Mouse (Mus musculus) 3T3-L1 (cell line): ENCODE measurements at regions not wholly inside any gene's neighbourhood (a gene's known extent, or its start where the extent isn't known, plus 50 kb on each side); places are given as distances from the start of the nearest gene placed in this dataset.

Experiments used
- DNase-seq: peaks from one replicate; pipeline ENCODE4 v3.0.0-alpha.2; 2015; ENCODE audit warnings: low read depth, low spot score

GRCm38 (mm10) chr7:67895166-67895565, 57.5 kb upstream of the Igf1r start:
- no peak for DNase-seq

GRCm38 (mm10) chr7:67892917-67893316, 59.7 kb upstream of the Igf1r start:
- DNase-seq: no peak

- DNase-seq: no peak
These were observed 69.6 kb upstream of the Igf1r start for GRCm38 (mm10) chr7:67883040-67883439.

GRCm38 (mm10) chr7:67882606-67883005, 70.0 kb upstream of the Igf1r start:
- DNase-seq: no peak

GRCm38 (mm10) chr7:67878226-67878625, 74.4 kb upstream of the Igf1r start:
- peak; percentile 46 for DNase-seq

- peak; percentile 61 for DNase-seq
These were observed 75.0 kb upstream of the Igf1r start for GRCm38 (mm10) chr7:67877587-67877986.

GRCm38 (mm10) chr7:67854080-67855022, 94.8 kb upstream of the Synm start:
- no peak for DNase-seq

GRCm38 (mm10) chr7:67852859-67853258, 93.3 kb upstream of the Synm start:
- DNase-seq: no peak

- no peak for DNase-seq
These were observed 89.9 kb upstream of the Synm start for GRCm38 (mm10) chr7:67849509-67849862.

- no peak for DNase-seq
These were observed 89.3 kb upstream of the Synm start for GRCm38 (mm10) chr7:67848589-67849508.

- DNase-seq: no peak
These were observed 87.3 kb upstream of the Synm start for GRCm38 (mm10) chr7:67846796-67847195.

GRCm38 (mm10) chr7:67836984-67837383, 77.4 kb upstream of the Synm start:
- no peak for DNase-seq

GRCm38 (mm10) chr7:67836117-67836949, 76.8 kb upstream of the Synm start:
- no peak for DNase-seq

GRCm38 (mm10) chr7:67831738-67832137, 72.2 kb upstream of the Synm start:
- DNase-seq: peak; percentile 11

GRCm38 (mm10) chr7:67827386-67827785, 67.8 kb upstream of the Synm start:
- DNase-seq: no peak

GRCm38 (mm10) chr7:67826936-67827335, 67.4 kb upstream of the Synm start:
- no peak for DNase-seq

GRCm38 (mm10) chr7:67826368-67826767, 66.8 kb upstream of the Synm start:
- no peak for DNase-seq

- no peak for DNase-seq
These were observed 66.2 kb upstream of the Synm start for GRCm38 (mm10) chr7:67825636-67826280.

GRCm38 (mm10) chr7:67823943-67824645, 64.6 kb upstream of the Synm start:
- no peak for DNase-seq

- no peak for DNase-seq
These were observed 60.0 kb upstream of the Synm start for GRCm38 (mm10) chr7:67819551-67819950.
